In the genomic region with DNA sequence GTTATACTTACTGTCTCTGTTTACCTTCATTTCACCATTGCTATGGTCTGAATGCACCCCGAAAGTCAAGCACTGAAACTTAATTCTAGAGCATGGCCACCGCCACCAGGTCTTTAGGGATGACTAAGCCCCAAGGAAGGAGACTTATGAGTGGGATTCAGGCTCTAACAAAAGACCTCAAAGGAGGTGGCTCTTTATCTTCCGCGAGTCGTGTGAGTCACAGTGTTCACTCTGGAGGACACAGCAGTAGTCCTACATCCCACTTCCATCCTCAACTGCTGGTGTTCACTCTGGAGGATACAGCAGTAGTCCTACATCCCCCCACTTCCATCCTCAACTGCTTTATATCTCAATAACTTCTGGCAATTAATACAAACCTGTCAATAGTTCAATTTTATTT, we compare ENCODE assay signal across 15 mouse cellular contexts.
DNase-seq lines count a peak whose midpoint lies in the region; ATAC-seq lines count a peak whose summit lies in the region.
"Had no signal": no experiment of that assay in that cellular context is flagged by ENCODE, and none has a peak within 500 bp of the region (broad histone marks: within the 10 kb centered on the region; RNA-seq: fewer than 3 reads in every experiment).

No protein-coding gene starts in this region.

- DNase-seq in frontal cortex, postnatal 36 days (ENCODE audit: low spot score in 2 of 2), result no peak
- DNase-seq in brain, adult 2 months (ENCODE audit: low read depth, low spot score), result peak; percentile 72
- peak; percentile 41 for DNase-seq in telencephalon, adult 2 months (ENCODE audit: low read depth, low spot score)
- DNase-seq in urinary bladder, postnatal 10 days (ENCODE audit: low spot score), result no peak
- DNase-seq: adrenal gland, adult 2 months; adrenal gland, postnatal 10 days; adrenal gland, postnatal 25 days; cerebellum, adult 11-12 months; cerebellum, adult 2 months; cerebellum, adult 9-10 months; cerebellum, postnatal 36 days; embryo, embryonic 11 days had no signal

- ATAC-seq in frontal cortex, adult (ENCODE audit: low TSS enrichment), result peak; percentile 70
- ATAC-seq: forebrain, embryonic 14.5 days; forebrain, embryonic 16.5 days had no signal

Comparison
In these comparisons a context has a peak if more than half of its experiments do, and no peak if none do; other contexts are left out.
1. DNase-seq: peak in brain, adult 2 months (single experiment) and telencephalon, adult 2 months (single experiment); none in frontal cortex, postnatal 36 days (0 of 2) and urinary bladder, postnatal 10 days (single experiment).